Mouse (Mus musculus): ENCODE measurements at regions not wholly inside any gene's neighbourhood (a gene's known extent, or its start where the extent isn't known, plus 50 kb on each side); places are given as distances from the start of the nearest gene placed in this dataset.
A peak's percentile ranks its signal among the peaks of the same experiment; 100 is the strongest.

- ATAC-seq (ENCODE audit: low FRiP score) = no peak
Observed at GRCm38 (mm10) chr7:69493062-69493930, 744.3 kb upstream of the Arrdc4 start.

GRCm38 (mm10) chr7:69490566-69491466 is 741.8 kb upstream of the Arrdc4 start:
- 36% methylated on average over 16 of the region's 16 CpGs for WGBS

More at GRCm38 (mm10) chr7:69493062-69493930, 744.3 kb upstream of the Arrdc4 start:
- DNase-seq (ENCODE audit: low spot score) = peak; percentile 33
- H3K9ac ChIP-seq = peak overlapping the region; percentile 25
- no peaks in the 10 kb centered on the region for H3K9me3 ChIP-seq (ENCODE audit: control insufficient read depth, low read length)
- peaks cover 12% of the 10 kb centered on the region; the same call in 1 of the 2 replicates for H3K4me1 ChIP-seq (replicated peaks; ENCODE audit: control insufficient read depth, insufficient read depth, low read length)
- 35% methylated on average over 18 of the region's 18 CpGs for WGBS
- peak overlapping the region; percentile 19 for H3K4me3 ChIP-seq (replicated peaks; ENCODE audit: low read length)
- H3K4me2 ChIP-seq (replicated peaks) = peak overlapping the region; percentile 54
- H3K27me3 ChIP-seq (ENCODE audit: control insufficient read depth, insufficient read depth, low read length) = peaks cover 15% of the 10 kb centered on the region; the same call in 1 of the 2 replicates
- H3K36me3 ChIP-seq (replicated peaks; ENCODE audit: control insufficient read depth, insufficient read depth) = no peaks in the 10 kb centered on the region
- no peak overlapping the region for H3K27ac ChIP-seq

GRCm38 (mm10) chr7:69488630-69489029 is 739.6 kb upstream of the Arrdc4 start:
- ATAC-seq (ENCODE audit: low FRiP score) (no peak), DNase-seq (ENCODE audit: low spot score) (no peak)
- Histone ChIP-seq H3K9ac (no peak overlapping the region), H3K27ac (no peak overlapping the region), H3K9me3 (ENCODE audit: control insufficient read depth, low read length) (no peaks in the 10 kb centered on the region), H3K36me3 (replicated peaks; ENCODE audit: control insufficient read depth, insufficient read depth) (no peaks in the 10 kb centered on the region), H3K4me3 (replicated peaks; ENCODE audit: low read length) (no peak overlapping the region), H3K4me2 (replicated peaks) (no peak overlapping the region), H3K27me3 (ENCODE audit: control insufficient read depth, insufficient read depth, low read length) (peaks cover 11% of the 10 kb centered on the region; the same call in 1 of the 2 replicates), H3K4me1 (replicated peaks; ENCODE audit: control insufficient read depth, insufficient read depth, low read length) (peaks cover 10% of the 10 kb centered on the region; the same call in 1 of the 2 replicates)
- 66% methylated on average over 6 of the region's 6 CpGs for WGBS

More at GRCm38 (mm10) chr7:69490566-69491466, 741.8 kb upstream of the Arrdc4 start:
- Histone ChIP-seq H3K9me3 (ENCODE audit: control insufficient read depth, low read length) (no peaks in the 10 kb centered on the region), H3K27ac (no peak overlapping the region), H3K36me3 (replicated peaks; ENCODE audit: control insufficient read depth, insufficient read depth) (no peaks in the 10 kb centered on the region), H3K9ac (no peak overlapping the region), H3K4me1 (replicated peaks; ENCODE audit: control insufficient read depth, insufficient read depth, low read length) (peaks cover 12% of the 10 kb centered on the region; the same call in 1 of the 2 replicates), H3K27me3 (ENCODE audit: control insufficient read depth, insufficient read depth, low read length) (peaks cover 15% of the 10 kb centered on the region; the same call in 1 of the 2 replicates), H3K4me3 (replicated peaks; ENCODE audit: low read length) (no peak overlapping the region), H3K4me2 (replicated peaks) (0 out of 2 replicates have a peak overlapping the region, but pooled peaks have one; percentile 27)
- ATAC-seq (ENCODE audit: low FRiP score) = peak; percentile 87
- DNase-seq (ENCODE audit: low spot score) = peak; percentile 92

GRCm38 (mm10) chr7:69487111-69487510 is 738.1 kb upstream of the Arrdc4 start:
- no peak overlapping the region for H3K4me3 ChIP-seq (replicated peaks; ENCODE audit: low read length)
- H3K4me2 ChIP-seq (replicated peaks) = no peak overlapping the region
- H3K27ac ChIP-seq = no peak overlapping the region
- no peak for DNase-seq (ENCODE audit: low spot score)
- no peaks in the 10 kb centered on the region for H3K9me3 ChIP-seq (ENCODE audit: control insufficient read depth, low read length)
- 79% methylated on average over 3 of the region's 3 CpGs for WGBS
- peaks cover under 1% of the 10 kb centered on the region; the same call in 1 of the 2 replicates for H3K4me1 ChIP-seq (replicated peaks; ENCODE audit: control insufficient read depth, insufficient read depth, low read length)
- no peak for ATAC-seq (ENCODE audit: low FRiP score)
- H3K9ac ChIP-seq = no peak overlapping the region
- no peaks in the 10 kb centered on the region for H3K36me3 ChIP-seq (replicated peaks; ENCODE audit: control insufficient read depth, insufficient read depth)
- peaks cover 4% of the 10 kb centered on the region; the same call in 1 of the 2 replicates for H3K27me3 ChIP-seq (ENCODE audit: control insufficient read depth, insufficient read depth, low read length)

- no peak overlapping the region for H3K4me3 ChIP-seq (replicated peaks; ENCODE audit: low read length)
- H3K27ac ChIP-seq = no peak overlapping the region
- no peaks in the 10 kb centered on the region for H3K9me3 ChIP-seq (ENCODE audit: control insufficient read depth, low read length)
- no peak overlapping the region for H3K9ac ChIP-seq
- ATAC-seq (ENCODE audit: low FRiP score) (no peak), DNase-seq (ENCODE audit: low spot score) (no peak)
- no peaks in the 10 kb centered on the region for H3K4me1 ChIP-seq (replicated peaks; ENCODE audit: control insufficient read depth, insufficient read depth, low read length)
- H3K27me3 ChIP-seq (ENCODE audit: control insufficient read depth, insufficient read depth, low read length) = no peaks in the 10 kb centered on the region
- H3K36me3 ChIP-seq (replicated peaks; ENCODE audit: control insufficient read depth, insufficient read depth) = no peaks in the 10 kb centered on the region
- 89% methylated on average over 4 of the region's 4 CpGs for WGBS
- no peak overlapping the region for H3K4me2 ChIP-seq (replicated peaks)
Observed at GRCm38 (mm10) chr7:69484552-69484951, 735.5 kb upstream of the Arrdc4 start.

Data from hindbrain, embryonic 14.5 days (tissue).